Mouse (Mus musculus): ENCODE data around the gene Lingo1.

DNA sequence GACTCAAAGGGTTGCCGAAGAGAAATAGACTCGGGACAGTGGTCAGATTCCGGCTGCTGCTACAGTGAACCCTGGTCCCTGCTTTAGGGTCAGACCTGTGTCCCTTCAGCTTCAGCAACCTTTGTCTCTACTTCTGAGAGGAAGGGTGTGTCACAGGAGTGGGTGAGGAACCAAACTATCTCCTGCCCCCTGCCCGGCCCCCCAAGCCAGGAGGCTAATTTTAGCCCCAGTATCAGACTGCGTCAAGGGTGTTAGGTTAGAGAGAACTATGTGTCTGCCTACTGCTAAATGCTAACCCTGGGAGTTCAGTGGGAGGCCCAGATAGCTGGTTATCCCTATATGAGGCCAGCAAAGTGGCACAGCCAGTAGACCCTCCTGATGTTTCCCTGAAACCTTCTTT, 38.9 kb upstream of the Lingo1 start:
- TF ChIP-seq CTCF (IDR thresholded peaks at IDR 0.05; ENCODE audit: low read depth, low read length) (no peak), EP300 (IDR thresholded peaks at IDR 0.05; ENCODE audit: insufficient read depth, low read depth, low read length) (no peak)
